Mouse (Mus musculus): ENCODE measurements around the gene Fto. TPM values are rescaled to one million over a fixed set of nuclear protein-coding genes. Genes with fewer than 3 reads are reported as not detected.

The Fto gene
- polyA plus RNA-seq, 1 experiment from 2014 or later = 86.9 TPM

- H3K9me3 ChIP-seq (replicated peaks) = no peaks in the 10 kb centered on the region
- WGBS = 46% methylated on average over 10 of the region's 10 CpGs
- H3K4me1 ChIP-seq = peaks cover 14% of the 10 kb centered on the region
- H3K36me3 ChIP-seq = no peaks in the 10 kb centered on the region
- H3K27ac ChIP-seq = no peak overlapping the region
- no peak overlapping the region for H3K9ac ChIP-seq
- ATAC-seq (replicated peaks; ENCODE audit: low FRiP score) = no peak
- no peak overlapping the region for H3K4me2 ChIP-seq
- no peaks in the 10 kb centered on the region for H3K27me3 ChIP-seq
- no peak overlapping the region for H3K4me3 ChIP-seq (replicated peaks)
Measured at GRCm38 (mm10) chr8:91551775-91552538, 238.6 kb downstream of the Fto start.

GRCm38 (mm10) chr8:91552635-91553034 is 239.3 kb downstream of the Fto start:
- Histone ChIP-seq H3K4me2 (no peak overlapping the region), H3K4me3 (replicated peaks) (no peak overlapping the region), H3K27ac (no peak overlapping the region), H3K9ac (no peak overlapping the region), H3K36me3 (no peaks in the 10 kb centered on the region), H3K4me1 (peaks cover 14% of the 10 kb centered on the region), H3K9me3 (replicated peaks) (no peaks in the 10 kb centered on the region), H3K27me3 (no peaks in the 10 kb centered on the region)
- 89% methylated on average over 11 of the region's 11 CpGs for WGBS
- ATAC-seq (replicated peaks; ENCODE audit: low FRiP score) = no peak

- no peaks in the 10 kb centered on the region for H3K9me3 ChIP-seq (replicated peaks)
- peaks cover 14% of the 10 kb centered on the region for H3K4me1 ChIP-seq
- no peak overlapping the region for H3K4me3 ChIP-seq (replicated peaks)
- H3K27me3 ChIP-seq = no peaks in the 10 kb centered on the region
- no peak overlapping the region for H3K4me2 ChIP-seq
- 74% methylated on average over 5 of the region's 5 CpGs for WGBS
- no peak overlapping the region for H3K27ac ChIP-seq
- H3K9ac ChIP-seq = no peak overlapping the region
- no peak for ATAC-seq (replicated peaks; ENCODE audit: low FRiP score)
- H3K36me3 ChIP-seq = no peaks in the 10 kb centered on the region
Measured at GRCm38 (mm10) chr8:91553387-91553786, 240.1 kb downstream of the Fto start.

- Histone ChIP-seq H3K9ac (no peak overlapping the region), H3K4me1 (peaks cover 4% of the 10 kb centered on the region)
- 90% methylated on average over 5 of the region's 5 CpGs for WGBS
Measured at GRCm38 (mm10) chr8:91557041-91557587, 243.8 kb downstream of the Fto start.

GRCm38 (mm10) chr8:91558408-91558807 is 245.1 kb downstream of the Fto start:
- Histone ChIP-seq H3K4me3 (replicated peaks) (no peak overlapping the region), H3K27ac (no peak overlapping the region), H3K4me1 (peaks cover 7% of the 10 kb centered on the region), H3K4me2 (no peak overlapping the region), H3K36me3 (no peaks in the 10 kb centered on the region), H3K27me3 (no peaks in the 10 kb centered on the region), H3K9me3 (replicated peaks) (no peaks in the 10 kb centered on the region), H3K9ac (no peak overlapping the region)
- ATAC-seq (replicated peaks; ENCODE audit: low FRiP score) = no peak
- 54% methylated on average over 6 of the region's 6 CpGs for WGBS

More at GRCm38 (mm10) chr8:91557041-91557587, 243.8 kb downstream of the Fto start:
- no peak for ATAC-seq (replicated peaks; ENCODE audit: low FRiP score)
- no peak overlapping the region for H3K27ac ChIP-seq
- H3K27me3 ChIP-seq = no peaks in the 10 kb centered on the region
- H3K9me3 ChIP-seq (replicated peaks) = no peaks in the 10 kb centered on the region
- no peaks in the 10 kb centered on the region for H3K36me3 ChIP-seq
- H3K4me3 ChIP-seq (replicated peaks) = no peak overlapping the region
- no peak overlapping the region for H3K4me2 ChIP-seq

GRCm38 (mm10) chr8:91560017-91560591 is 246.8 kb downstream of the Fto start:
- 76% methylated on average over 6 of the region's 6 CpGs for WGBS
- ATAC-seq (replicated peaks; ENCODE audit: low FRiP score) = no peak
- Histone ChIP-seq H3K9ac (no peak overlapping the region), H3K4me1 (peaks cover 8% of the 10 kb centered on the region), H3K9me3 (replicated peaks) (no peaks in the 10 kb centered on the region), H3K27me3 (no peaks in the 10 kb centered on the region), H3K36me3 (no peaks in the 10 kb centered on the region), H3K4me2 (no peak overlapping the region), H3K4me3 (replicated peaks) (no peak overlapping the region), H3K27ac (no peak overlapping the region)

GRCm38 (mm10) chr8:91561241-91561640 is 247.9 kb downstream of the Fto start:
- Histone ChIP-seq H3K9ac (no peak overlapping the region), H3K36me3 (no peaks in the 10 kb centered on the region), H3K27ac (no peak overlapping the region), H3K27me3 (no peaks in the 10 kb centered on the region), H3K4me2 (no peak overlapping the region), H3K4me3 (replicated peaks) (no peak overlapping the region), H3K9me3 (replicated peaks) (no peaks in the 10 kb centered on the region), H3K4me1 (peaks cover 19% of the 10 kb centered on the region)
- no peak for ATAC-seq (replicated peaks; ENCODE audit: low FRiP score)
- 89% methylated on average over 4 of the region's 4 CpGs for WGBS

- H3K27me3 ChIP-seq = no peaks in the 10 kb centered on the region
- H3K36me3 ChIP-seq = no peaks in the 10 kb centered on the region
- peaks cover 27% of the 10 kb centered on the region for H3K4me1 ChIP-seq
- H3K4me2 ChIP-seq = no peak overlapping the region
- H3K27ac ChIP-seq = no peak overlapping the region
- no peak for ATAC-seq (replicated peaks; ENCODE audit: low FRiP score)
- no peak overlapping the region for H3K4me3 ChIP-seq (replicated peaks)
- H3K9me3 ChIP-seq (replicated peaks) = no peaks in the 10 kb centered on the region
- 58% methylated on average over 7 of the region's 7 CpGs for WGBS
- H3K9ac ChIP-seq = no peak overlapping the region
Measured at GRCm38 (mm10) chr8:91562600-91562999, 249.3 kb downstream of the Fto start.

GRCm38 (mm10) chr8:91563326-91563725 is 250.0 kb downstream of the Fto start:
- H3K4me3 ChIP-seq (replicated peaks) = no peak overlapping the region
- no peak overlapping the region for H3K27ac ChIP-seq
- 90% methylated on average over 3 of the region's 3 CpGs for WGBS
- no peak overlapping the region for H3K4me2 ChIP-seq
- ATAC-seq (replicated peaks; ENCODE audit: low FRiP score) = no peak
- no peaks in the 10 kb centered on the region for H3K36me3 ChIP-seq
- peaks cover 27% of the 10 kb centered on the region for H3K4me1 ChIP-seq
- no peaks in the 10 kb centered on the region for H3K27me3 ChIP-seq
- no peak overlapping the region for H3K9ac ChIP-seq
- H3K9me3 ChIP-seq (replicated peaks) = no peaks in the 10 kb centered on the region

- Histone ChIP-seq H3K9ac (no peak overlapping the region), H3K4me3 (replicated peaks) (no peak overlapping the region), H3K27ac (no peak overlapping the region), H3K4me2 (no peak overlapping the region), H3K4me1 (peaks cover 42% of the 10 kb centered on the region), H3K36me3 (no peaks in the 10 kb centered on the region), H3K9me3 (replicated peaks) (no peaks in the 10 kb centered on the region), H3K27me3 (no peaks in the 10 kb centered on the region)
- no peak for ATAC-seq (replicated peaks; ENCODE audit: low FRiP score)
- 48% methylated on average over 12 of the region's 12 CpGs for WGBS
Measured at GRCm38 (mm10) chr8:91565869-91566502, 252.7 kb downstream of the Fto start.

- Histone ChIP-seq H3K9me3 (replicated peaks) (no peaks in the 10 kb centered on the region), H3K4me3 (replicated peaks) (no peak overlapping the region), H3K36me3 (no peaks in the 10 kb centered on the region), H3K27me3 (no peaks in the 10 kb centered on the region), H3K4me2 (no peak overlapping the region), H3K4me1 (peaks cover 46% of the 10 kb centered on the region), H3K9ac (no peak overlapping the region), H3K27ac (no peak overlapping the region)
- no peak for ATAC-seq (replicated peaks; ENCODE audit: low FRiP score)
- whole genome bisulfite sequencing = 72% methylated on average over 2 of the region's 2 CpGs
Measured at GRCm38 (mm10) chr8:91566503-91566869, 253.2 kb downstream of the Fto start.

GRCm38 (mm10) chr8:91569874-91570273 is 256.5 kb downstream of the Fto start:
- Histone ChIP-seq H3K27me3 (no peaks in the 10 kb centered on the region), H3K27ac (no peak overlapping the region), H3K9me3 (replicated peaks) (no peaks in the 10 kb centered on the region), H3K4me3 (replicated peaks) (no peak overlapping the region), H3K9ac (no peak overlapping the region), H3K36me3 (no peaks in the 10 kb centered on the region), H3K4me1 (peaks cover 55% of the 10 kb centered on the region), H3K4me2 (no peak overlapping the region)
- WGBS = 50% methylated on average over 11 of the region's 11 CpGs
- no peak for ATAC-seq (replicated peaks; ENCODE audit: low FRiP score)

Measured in kidney, embryonic 15.5 days (tissue).